Mouse (Mus musculus) stomach, embryonic 16.5 days (tissue): ENCODE measurements around the gene Cdk15. TPM values are rescaled to one million over a fixed set of nuclear protein-coding genes. Genes with fewer than 3 reads are reported as not detected.

Experiments
- ATAC-seq: fragments of 200-750 bp; cut with Nextera tagmentation; 2 replicates; pipeline ENCODE4 v1.8.0; 2017; ENCODE audit warnings: moderate number of reproducible peaks, moderate TSS enrichment; ENCODE audit not compliant: insufficient read depth, low FRiP score
- H3K27ac ChIP-seq: fragments of 300-500 bp; sonication (generic); 2 replicates; pipeline ENCODE4 v1.5.1; 2014; ENCODE audit warnings: low read length
- H3K27me3 ChIP-seq: fragments of 300-500 bp; sonication (generic); 2 replicates; pipeline ENCODE4 v1.6.1; 2014; ENCODE audit warnings: low read length, control low read depth, mixed read lengths; ENCODE audit not compliant: control insufficient read depth, insufficient read depth
- H3K36me3 ChIP-seq: fragments of 300-500 bp; sonication (generic); 2 replicates; pipeline ENCODE4 v1.6.1; 2014; ENCODE audit warnings: low read length; ENCODE audit not compliant: control insufficient read depth, insufficient read depth
- H3K4me1 ChIP-seq: fragments of 300-500 bp; sonication (generic); 2 replicates; pipeline ENCODE4 v1.6.1; 2014; ENCODE audit warnings: low read length, control low read depth, mixed read lengths; ENCODE audit not compliant: control insufficient read depth, insufficient read depth
- H3K4me2 ChIP-seq: fragments of 300-500 bp; sonication (generic); 2 replicates; pipeline ENCODE4 v1.6.1; 2014; ENCODE audit warnings: low read depth, low read length, mixed read lengths
- H3K4me3 ChIP-seq: fragments of 300-500 bp; sonication (generic); replicated peaks from 2 replicates; pipeline ENCODE4 v1.5.1; 2014; ENCODE audit warnings: mild to moderate bottlenecking, low read length
- H3K9ac ChIP-seq: fragments of 300-500 bp; sonication (generic); 2 replicates; pipeline ENCODE4 v1.6.1; 2014; ENCODE audit warnings: low read length
- H3K9me3 ChIP-seq: fragments of 300-500 bp; sonication (generic); replicated peaks from 2 replicates; pipeline ENCODE4 v1.6.1; 2016; ENCODE audit warnings: low read length, control low read depth; ENCODE audit not compliant: control insufficient read depth
- WGBS: fragments of 180-500 bp; shearing (Covaris S2); extraction: QIAGEN DNeasy Blood & Tissue Kit; methylation state at CpG from one replicate; pipeline ENCODE4 v1.1.7; 2014; 5-methylcytosine and 5-hydroxymethylcytosine counted together
- polyA plus RNA-seq: library from polyadenylated mRNA; unstranded; fragments of >200 nt; fragmentation: Nextera tagmentation; extraction: Ambion mirVana; gene quantifications from 2 replicates; pipeline ENCODE4 v1.2.1, GENCODE M21; 2015

Cdk15 gene
- 0.20 and 0.27 TPM in 2 replicates for polyA plus RNA-seq

DNA sequence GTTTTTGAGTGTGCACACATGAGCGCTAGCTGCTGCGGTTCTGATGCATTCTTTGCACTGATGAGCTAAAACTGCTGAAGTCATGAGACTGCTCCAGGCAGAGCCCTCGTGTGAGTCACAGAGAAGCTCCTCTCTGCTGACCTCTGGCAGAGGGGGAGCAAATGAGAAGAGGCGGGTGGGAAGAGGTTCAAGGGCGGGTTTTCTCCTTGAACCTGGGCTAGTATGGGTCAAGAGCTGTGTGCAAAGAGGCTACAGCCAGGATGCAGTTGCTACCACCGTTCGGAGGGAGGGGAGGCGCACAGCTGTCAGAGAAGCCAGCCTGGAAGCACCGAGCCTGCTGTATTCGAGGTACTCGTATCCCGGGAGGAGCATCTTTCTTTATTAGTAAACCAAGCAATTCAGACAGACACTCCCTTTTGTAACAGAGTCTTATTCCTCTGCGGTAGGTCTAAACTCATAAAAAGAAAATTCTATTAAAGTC is at the start of gene Cdk15:
Gene Cdk15 (plus strand): TSS at position 156 of the 481 bp plus-strand sequence.
- Histone ChIP-seq H3K4me3 (no peak within 1 kb of the TSS), H3K9ac (no peak within 1 kb of the TSS), H3K4me1 (peaks cover 3% of the 10 kb centered on the region; the same call in 1 of the 2 replicates), H3K36me3 (no peaks in the 10 kb centered on the region), H3K4me2 (peak within 1 kb of the TSS; percentile 25), H3K27ac (no peak within 1 kb of the TSS), H3K27me3 (no peaks in the 10 kb centered on the region), H3K9me3 (no peaks in the 10 kb centered on the region)
- WGBS: 20% methylated on average over 13 of the region's 13 CpGs
- ATAC-seq: no peak

DNA sequence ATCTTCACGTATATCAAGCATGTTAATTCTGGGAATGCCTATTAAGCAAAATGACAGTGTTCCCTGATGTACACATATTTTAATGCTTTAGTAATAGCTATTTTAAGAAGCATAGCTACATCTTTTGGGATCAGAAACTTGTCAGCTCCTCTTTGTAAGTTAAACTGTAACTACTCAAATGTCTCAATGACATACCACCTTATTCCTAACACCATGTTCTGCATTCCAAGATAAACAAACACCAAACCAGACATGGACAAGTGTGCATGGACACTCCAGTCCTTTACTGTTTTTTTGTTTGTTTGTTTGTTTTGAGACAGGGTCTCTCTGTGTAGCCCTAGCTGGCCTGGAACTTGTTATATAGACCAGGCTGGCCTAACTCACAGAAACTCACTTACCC is 48.4 kb upstream of the Cdk15 start:
- 0 out of 2 replicates have a peak, but pooled peaks cover 3% of the 10 kb centered on the region for H3K4me1 ChIP-seq
- no peaks in the 10 kb centered on the region for H3K9me3 ChIP-seq
- WGBS: 82% methylated on average over 1 of the region's 1 CpGs
- no peak for ATAC-seq
- 0 out of 2 replicates have a peak, but pooled peaks cover 5% of the 10 kb centered on the region for H3K36me3 ChIP-seq
- no peaks in the 10 kb centered on the region for H3K27me3 ChIP-seq
- H3K9ac ChIP-seq: no peak overlapping the region
- no peak overlapping the region for H3K4me3 ChIP-seq
- H3K4me2 ChIP-seq: no peak overlapping the region
- H3K27ac ChIP-seq: no peak overlapping the region

DNA sequence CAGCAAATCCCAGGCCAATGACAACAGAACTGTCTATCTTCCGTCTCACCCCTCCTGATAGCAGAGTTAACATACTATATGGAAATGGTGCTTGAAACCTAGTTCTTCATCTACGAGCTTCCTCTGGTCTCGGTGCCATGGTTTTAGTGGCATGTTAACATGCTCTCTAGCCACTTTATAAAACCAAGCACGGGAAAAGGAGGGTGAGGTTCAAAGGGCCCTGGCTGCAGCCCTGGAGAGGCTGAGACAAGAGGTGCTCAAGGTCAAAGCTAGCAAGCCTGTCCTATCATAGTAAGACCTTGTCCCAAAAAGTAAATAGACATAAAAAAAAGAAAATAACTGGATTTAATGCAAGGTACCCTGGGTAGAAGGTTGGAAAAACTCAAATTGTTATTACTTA is 45.1 kb upstream of the Cdk15 start:
- H3K36me3 ChIP-seq: 0 out of 2 replicates have a peak, but pooled peaks cover 5% of the 10 kb centered on the region
- H3K4me1 ChIP-seq: 0 out of 2 replicates have a peak, but pooled peaks cover 3% of the 10 kb centered on the region
- no peaks in the 10 kb centered on the region for H3K9me3 ChIP-seq
- WGBS: 73% methylated on average over 4 of the region's 4 CpGs
- H3K27ac ChIP-seq: no peak overlapping the region
- ATAC-seq: no peak
- no peak overlapping the region for H3K9ac ChIP-seq
- H3K4me2 ChIP-seq: no peak overlapping the region
- H3K27me3 ChIP-seq: no peaks in the 10 kb centered on the region
- H3K4me3 ChIP-seq: no peak overlapping the region

DNA sequence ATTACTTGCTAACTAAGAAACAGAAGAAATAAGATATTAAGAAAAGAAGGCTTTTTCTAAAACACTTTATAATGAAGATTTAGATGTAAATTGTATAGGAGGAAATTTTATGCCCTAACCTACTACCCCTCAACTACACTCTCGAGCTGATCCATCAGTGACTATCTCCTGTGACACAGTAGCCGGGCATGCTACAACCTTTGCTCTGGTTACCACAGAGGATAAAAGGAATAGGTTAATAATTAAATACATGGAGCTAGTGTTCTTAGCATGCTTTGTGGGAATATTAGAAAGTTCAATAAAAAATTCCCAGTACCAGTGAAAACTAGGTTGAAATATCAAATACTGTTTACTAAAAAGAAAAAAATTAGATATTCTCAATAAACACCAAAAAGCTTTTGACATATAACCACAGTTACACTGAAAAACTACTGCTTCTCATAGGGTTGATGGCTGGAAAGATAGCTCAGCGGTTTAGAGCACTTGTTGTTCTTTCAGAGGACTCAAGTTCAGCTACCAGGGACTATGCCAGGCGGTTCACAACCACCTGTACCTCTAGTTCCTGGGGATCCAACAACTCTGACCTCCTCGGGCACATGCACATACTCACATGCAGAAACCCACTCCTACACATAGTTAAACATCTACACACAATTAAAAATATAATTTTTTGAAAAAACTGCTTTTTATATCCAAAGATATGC is 44.5 kb upstream of the Cdk15 start:
- H3K9me3 ChIP-seq: no peaks in the 10 kb centered on the region
- no peak overlapping the region for H3K9ac ChIP-seq
- H3K4me2 ChIP-seq: no peak overlapping the region
- H3K4me1 ChIP-seq: 0 out of 2 replicates have a peak, but pooled peaks cover 3% of the 10 kb centered on the region
- H3K4me3 ChIP-seq: no peak overlapping the region
- peak; percentile 78; the same call in 1 of the 2 replicates for ATAC-seq
- 0 out of 2 replicates have a peak, but pooled peaks cover 5% of the 10 kb centered on the region for H3K36me3 ChIP-seq
- WGBS: 62% methylated on average over 5 of the region's 5 CpGs
- H3K27ac ChIP-seq: peak overlapping the region; percentile 52; the same call in 1 of the 2 replicates
- H3K27me3 ChIP-seq: no peaks in the 10 kb centered on the region

DNA sequence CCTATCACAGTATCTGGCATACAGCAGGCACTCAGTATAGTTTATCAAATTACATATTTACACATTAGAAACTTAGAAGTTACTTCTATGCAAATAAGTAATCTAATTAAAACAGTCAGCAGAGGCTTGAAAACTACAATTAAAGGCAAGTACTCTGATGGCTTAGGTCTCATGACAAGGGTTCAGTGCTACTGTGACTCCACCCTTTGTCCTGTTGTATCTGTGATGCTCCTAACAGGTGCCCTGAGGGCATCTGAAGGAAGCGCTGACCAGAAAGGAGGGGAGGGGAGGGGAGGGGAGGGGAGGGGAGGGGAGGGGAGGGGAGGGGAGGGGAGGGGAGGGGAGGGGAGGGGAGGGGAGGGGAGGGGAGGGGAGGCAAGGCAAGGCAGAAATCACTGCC is 43.8 kb upstream of the Cdk15 start:
- Histone ChIP-seq H3K27ac (no peak overlapping the region), H3K4me1 (0 out of 2 replicates have a peak, but pooled peaks cover 3% of the 10 kb centered on the region), H3K9me3 (no peaks in the 10 kb centered on the region), H3K4me2 (no peak overlapping the region), H3K36me3 (0 out of 2 replicates have a peak, but pooled peaks cover 5% of the 10 kb centered on the region), H3K9ac (no peak overlapping the region), H3K4me3 (no peak overlapping the region), H3K27me3 (no peaks in the 10 kb centered on the region)
- WGBS: no CpG with 5 or more reads among the region's 1 CpGs
- ATAC-seq: no peak

DNA sequence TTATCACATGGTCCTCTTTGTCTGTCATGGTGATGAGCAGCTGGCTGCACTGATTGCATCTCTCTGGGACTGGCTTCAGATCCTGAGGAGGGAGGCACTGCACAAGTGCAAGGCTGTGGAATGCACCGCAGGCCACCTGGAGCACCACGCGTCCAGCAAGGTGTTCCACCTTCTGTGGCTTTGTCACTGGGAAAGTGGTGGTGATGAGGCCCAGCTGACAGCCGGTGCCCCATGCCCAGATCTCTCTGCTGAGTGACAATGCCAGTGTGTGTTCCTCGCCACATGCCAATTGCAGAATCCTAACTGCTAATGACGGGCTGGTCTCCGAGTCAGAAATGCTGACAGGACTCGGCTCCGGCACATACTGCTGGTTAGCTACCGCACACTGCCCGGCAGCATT is 41.3 kb upstream of the Cdk15 start:
- H3K27me3 ChIP-seq: no peaks in the 10 kb centered on the region
- no peak overlapping the region for H3K27ac ChIP-seq
- no peak overlapping the region for H3K9ac ChIP-seq
- no peak for ATAC-seq
- 94% methylated on average over 11 of the region's 11 CpGs for WGBS
- H3K36me3 ChIP-seq: no peaks in the 10 kb centered on the region
- no peaks in the 10 kb centered on the region for H3K9me3 ChIP-seq
- 0 out of 2 replicates have a peak, but pooled peaks cover 3% of the 10 kb centered on the region for H3K4me1 ChIP-seq
- H3K4me2 ChIP-seq: no peak overlapping the region
- no peak overlapping the region for H3K4me3 ChIP-seq

DNA sequence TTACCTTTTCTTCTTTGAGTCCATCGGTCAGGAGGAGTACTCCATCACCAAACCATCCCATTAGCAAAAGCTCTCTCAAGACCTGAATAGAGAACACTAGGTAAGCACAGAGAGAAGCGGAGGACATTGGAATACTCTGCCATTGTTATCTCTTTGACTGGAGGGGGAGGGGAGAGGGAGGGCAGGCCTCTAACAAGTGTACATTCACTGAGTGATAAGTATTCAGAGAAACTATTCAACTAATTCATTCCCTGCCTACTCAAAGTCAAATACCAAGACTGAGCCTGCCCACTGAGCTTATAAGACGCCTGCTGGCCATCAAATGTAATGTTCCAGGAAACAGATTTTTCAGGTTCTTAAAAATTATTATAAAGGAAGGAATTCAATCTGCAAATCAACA is 36.3 kb upstream of the Cdk15 start:
- H3K9ac ChIP-seq: no peak overlapping the region
- no peak for ATAC-seq
- no peaks in the 10 kb centered on the region for H3K4me1 ChIP-seq
- H3K4me2 ChIP-seq: no peak overlapping the region
- no peaks in the 10 kb centered on the region for H3K27me3 ChIP-seq
- H3K9me3 ChIP-seq: no peaks in the 10 kb centered on the region
- H3K27ac ChIP-seq: no peak overlapping the region
- 67% methylated on average over 3 of the region's 3 CpGs for WGBS
- H3K36me3 ChIP-seq: no peaks in the 10 kb centered on the region
- H3K4me3 ChIP-seq: no peak overlapping the region

DNA sequence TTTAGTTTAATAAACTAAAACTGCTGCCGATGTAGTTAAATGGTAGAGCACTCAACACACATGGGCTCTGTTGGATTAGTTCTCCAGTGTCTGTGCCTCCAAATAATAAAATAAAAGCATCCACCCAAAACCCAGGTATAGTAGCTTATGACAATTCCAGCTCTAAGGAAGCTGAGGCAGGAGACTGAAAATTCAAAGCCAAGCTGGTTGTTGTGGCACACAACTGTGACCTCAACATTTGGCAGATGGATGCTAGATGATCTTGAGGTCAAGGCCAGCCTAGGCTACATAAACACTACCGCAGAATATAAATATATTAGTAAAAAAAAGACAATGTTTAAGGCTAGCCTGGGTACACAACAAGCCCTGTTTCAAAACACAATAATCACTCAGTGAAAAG is 35.1 kb upstream of the Cdk15 start:
- ATAC-seq: no peak
- Histone ChIP-seq H3K9ac (no peak overlapping the region), H3K9me3 (no peaks in the 10 kb centered on the region)

DNA sequence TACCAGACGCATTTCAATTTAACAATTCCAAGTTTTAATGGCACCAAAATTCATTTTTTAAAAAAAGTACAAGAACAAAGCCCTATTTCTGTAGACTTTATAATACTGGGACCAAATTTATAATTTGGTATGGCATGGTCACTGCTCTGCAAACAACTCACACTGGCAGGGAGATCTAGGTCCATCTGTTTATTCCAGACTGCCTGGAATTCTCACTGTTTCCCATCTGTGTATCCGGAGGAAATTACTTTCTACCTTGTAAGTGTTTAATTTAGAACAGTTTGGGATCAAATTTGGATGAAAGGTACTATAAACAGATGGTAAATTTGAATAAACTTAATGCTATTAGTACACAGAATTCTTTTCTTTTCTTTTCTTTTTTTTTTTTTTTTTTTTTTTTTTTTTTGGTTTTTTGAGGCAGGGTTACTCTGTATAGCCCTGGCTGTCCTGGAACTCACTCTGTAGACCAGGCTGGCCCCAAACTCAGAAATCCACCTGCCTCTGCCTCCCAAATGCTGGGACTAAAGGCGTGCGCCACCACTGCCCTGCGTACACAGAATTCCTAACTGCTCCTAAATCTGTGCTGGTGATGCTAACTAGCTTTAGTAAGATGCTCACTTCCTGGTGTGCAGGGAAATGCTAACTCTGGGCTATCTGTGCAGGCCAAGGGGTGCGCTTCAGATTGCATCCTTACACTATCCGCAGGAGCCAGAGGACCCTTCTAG is 34.4 kb upstream of the Cdk15 start:
- Histone ChIP-seq H3K9me3 (no peaks in the 10 kb centered on the region), H3K27ac (no peak overlapping the region), H3K4me3 (no peak overlapping the region), H3K9ac (no peak overlapping the region), H3K4me2 (no peak overlapping the region), H3K36me3 (no peaks in the 10 kb centered on the region), H3K4me1 (no peaks in the 10 kb centered on the region), H3K27me3 (no peaks in the 10 kb centered on the region)
- WGBS: 84% methylated on average over 7 of the region's 7 CpGs
- ATAC-seq: no peak

More for the DNA sequence above, 35.1 kb upstream of the Cdk15 start:
- Histone ChIP-seq H3K27ac (no peak overlapping the region), H3K4me1 (no peaks in the 10 kb centered on the region), H3K27me3 (no peaks in the 10 kb centered on the region), H3K36me3 (no peaks in the 10 kb centered on the region), H3K4me3 (no peak overlapping the region), H3K4me2 (no peak overlapping the region)
- 73% methylated on average over 2 of the region's 2 CpGs for WGBS
